Mouse (Mus musculus) heart, embryonic 13.5 days (tissue): ENCODE measurements around the gene 1700001O22Rik. TPM values are rescaled to one million over a fixed set of nuclear protein-coding genes. Genes with fewer than 3 reads are reported as not detected.

Source experiments
- ATAC-seq: fragments of 200-750 bp; cut with Nextera tagmentation; 2 replicates; pipeline ENCODE4 v1.8.0; 2017; ENCODE audit warnings: moderate TSS enrichment; ENCODE audit not compliant: insufficient number of reproducible peaks, low FRiP score, low TSS enrichment; ENCODE audit errors: extremely low read depth
- H3K27ac ChIP-seq: fragments of 300-500 bp; sonication (generic); replicated peaks from 2 replicates; pipeline ENCODE4 v1.5.1; 2015; ENCODE audit warnings: moderate library complexity, mild to moderate bottlenecking, inconsistent platforms
- H3K27me3 ChIP-seq: fragments of 300-500 bp; sonication (generic); replicated peaks from 2 replicates; pipeline ENCODE4 v1.6.1; 2015; ENCODE audit warnings: mild to moderate bottlenecking, inconsistent platforms
- H3K36me3 ChIP-seq: fragments of 300-500 bp; sonication (generic); 2 replicates; pipeline ENCODE4 v1.6.1; 2015; ENCODE audit warnings: mild to moderate bottlenecking, inconsistent platforms
- H3K4me1 ChIP-seq: fragments of 300-500 bp; sonication (generic); 2 replicates; pipeline ENCODE4 v1.6.1; 2015; ENCODE audit warnings: inconsistent platforms
- H3K4me2 ChIP-seq: fragments of 300-500 bp; sonication (generic); 2 replicates; pipeline ENCODE4 v1.6.1; 2015; ENCODE audit warnings: inconsistent platforms, mild to moderate bottlenecking, moderate library complexity
- H3K4me3 ChIP-seq: fragments of 300-500 bp; sonication (generic); 2 replicates; pipeline ENCODE4 v1.5.1; 2015; ENCODE audit warnings: moderate library complexity, mild to moderate bottlenecking, inconsistent platforms
- H3K9ac ChIP-seq: fragments of 300-500 bp; sonication (generic); 2 replicates; pipeline ENCODE4 v1.6.1; 2015; ENCODE audit warnings: inconsistent platforms, mild to moderate bottlenecking, moderate library complexity
- H3K9me3 ChIP-seq: fragments of 300-500 bp; sonication (generic); 2 replicates; pipeline ENCODE4 v1.6.1; 2016; ENCODE audit warnings: inconsistent platforms
- WGBS: fragments of 180-500 bp; shearing (Covaris S2); methylation state at CpG from one replicate; pipeline ENCODE4 v1.1.7; 2015; ENCODE audit warnings: mixed read lengths; 5-methylcytosine and 5-hydroxymethylcytosine counted together
- polyA plus RNA-seq: library from polyadenylated mRNA; unstranded; fragments of >200 nt; fragmentation: Nextera tagmentation; extraction: Ambion mirVana; gene quantifications from 2 replicates; pipeline ENCODE4 v1.2.1, GENCODE M21; 2015

Gene 1700001O22Rik
- polyA plus RNA-seq, 1 experiment from 2014 or later, result 1.7 TPM

GRCm38 (mm10) chr2:30795271-30795888, 8.1 kb downstream of the 1700001O22Rik start:
- 0 out of 2 replicates have a peak overlapping the region, but pooled peaks have one; percentile 51 for H3K27ac ChIP-seq
- H3K4me3 ChIP-seq, result peak overlapping the region; percentile 50; the same call in 1 of the 2 replicates
- H3K36me3 ChIP-seq, result no peaks in the 10 kb centered on the region
- no peaks in the 10 kb centered on the region for H3K9me3 ChIP-seq
- peaks cover 32% of the 10 kb centered on the region for H3K27me3 ChIP-seq
- H3K9ac ChIP-seq, result peak overlapping the region; percentile 69; the same call in 1 of the 2 replicates
- no peak for ATAC-seq
- peak overlapping the region; percentile 70 for H3K4me2 ChIP-seq
- 74% methylated on average over 7 of the region's 7 CpGs for WGBS
- peaks cover 28% of the 10 kb centered on the region for H3K4me1 ChIP-seq

GRCm38 (mm10) chr2:30794179-30795108, 9.0 kb downstream of the 1700001O22Rik start:
- Histone ChIP-seq H3K27ac (peak overlapping the region; percentile 61), H3K9ac (peak overlapping the region; percentile 78), H3K4me3 (peak overlapping the region; percentile 50), H3K4me2 (peak overlapping the region; percentile 70), H3K36me3 (no peaks in the 10 kb centered on the region), H3K27me3 (peaks cover 23% of the 10 kb centered on the region), H3K4me1 (peaks cover 28% of the 10 kb centered on the region), H3K9me3 (no peaks in the 10 kb centered on the region)
- peak; percentile 64; the same call in 1 of the 2 replicates for ATAC-seq
- WGBS, result 6% methylated on average over 48 of the region's 48 CpGs

GRCm38 (mm10) chr2:30792061-30792460, 11.4 kb downstream of the 1700001O22Rik start:
- H3K4me2 ChIP-seq, result no peak overlapping the region
- no peaks in the 10 kb centered on the region for H3K27me3 ChIP-seq
- H3K36me3 ChIP-seq, result no peaks in the 10 kb centered on the region
- 83% methylated on average over 7 of the region's 7 CpGs for WGBS
- no peak overlapping the region for H3K4me3 ChIP-seq
- peaks cover 31% of the 10 kb centered on the region for H3K4me1 ChIP-seq
- no peak for ATAC-seq
- no peak overlapping the region for H3K27ac ChIP-seq
- no peak overlapping the region for H3K9ac ChIP-seq
- H3K9me3 ChIP-seq, result no peaks in the 10 kb centered on the region

GRCm38 (mm10) chr2:30787466-30787865, 16.0 kb downstream of the 1700001O22Rik start:
- WGBS, result 43% methylated on average over 4 of the region's 4 CpGs
- H3K4me3 ChIP-seq, result no peak overlapping the region
- no peaks in the 10 kb centered on the region for H3K27me3 ChIP-seq
- peaks cover 31% of the 10 kb centered on the region for H3K4me1 ChIP-seq
- no peak overlapping the region for H3K4me2 ChIP-seq
- ATAC-seq, result no peak
- H3K36me3 ChIP-seq, result no peaks in the 10 kb centered on the region
- H3K27ac ChIP-seq, result no peak overlapping the region; the same call in 1 of the 2 replicates
- peak overlapping the region; percentile 59 for H3K9ac ChIP-seq
- H3K9me3 ChIP-seq, result no peaks in the 10 kb centered on the region

- peak overlapping the region; percentile 82 for H3K9ac ChIP-seq
- H3K9me3 ChIP-seq, result no peaks in the 10 kb centered on the region
- H3K36me3 ChIP-seq, result no peaks in the 10 kb centered on the region
- H3K4me3 ChIP-seq, result peak overlapping the region; percentile 50
- no peaks in the 10 kb centered on the region for H3K27me3 ChIP-seq
- 6% methylated on average over 40 of the region's 40 CpGs for WGBS
- H3K4me1 ChIP-seq, result peaks cover 40% of the 10 kb centered on the region
- ATAC-seq, result peak; percentile 73
- peak overlapping the region; percentile 72 for H3K4me2 ChIP-seq
- peak overlapping the region; percentile 89 for H3K27ac ChIP-seq
Measured at GRCm38 (mm10) chr2:30784078-30784994, 19.1 kb downstream of the 1700001O22Rik start.

GRCm38 (mm10) chr2:30783346-30783745, 20.1 kb downstream of the 1700001O22Rik start:
- H3K9me3 ChIP-seq, result no peaks in the 10 kb centered on the region
- H3K4me1 ChIP-seq, result peaks cover 47% of the 10 kb centered on the region
- H3K27ac ChIP-seq, result peak overlapping the region; percentile 89
- H3K4me3 ChIP-seq, result peak overlapping the region; percentile 50
- H3K9ac ChIP-seq, result peak overlapping the region; percentile 82
- peak; percentile 33; the same call in 1 of the 2 replicates for ATAC-seq
- H3K27me3 ChIP-seq, result no peaks in the 10 kb centered on the region
- H3K4me2 ChIP-seq, result peak overlapping the region; percentile 72
- WGBS, result under 1% methylated on average over 13 of the region's 13 CpGs
- H3K36me3 ChIP-seq, result no peaks in the 10 kb centered on the region

GRCm38 (mm10) chr2:30782312-30783290, 20.9 kb downstream of the 1700001O22Rik start:
- no peak for ATAC-seq
- Histone ChIP-seq H3K27ac (peak overlapping the region; percentile 29; the same call in 1 of the 2 replicates), H3K4me3 (peak overlapping the region; percentile 50; the same call in 1 of the 2 replicates), H3K9me3 (no peaks in the 10 kb centered on the region), H3K36me3 (no peaks in the 10 kb centered on the region), H3K27me3 (no peaks in the 10 kb centered on the region), H3K4me2 (peak overlapping the region; percentile 72), H3K4me1 (peaks cover 47% of the 10 kb centered on the region), H3K9ac (peak overlapping the region; percentile 82)
- 74% methylated on average over 8 of the region's 8 CpGs for WGBS

GRCm38 (mm10) chr2:30779241-30779640, 24.2 kb downstream of the 1700001O22Rik start:
- 0 out of 2 replicates have a peak overlapping the region, but pooled peaks have one; percentile 25 for H3K9ac ChIP-seq
- H3K27me3 ChIP-seq, result no peaks in the 10 kb centered on the region
- no peak for ATAC-seq
- no peaks in the 10 kb centered on the region for H3K9me3 ChIP-seq
- WGBS, result 11% methylated on average over 5 of the region's 5 CpGs
- H3K27ac ChIP-seq, result peak overlapping the region; percentile 17; the same call in 1 of the 2 replicates
- H3K4me2 ChIP-seq, result no peak overlapping the region
- H3K4me3 ChIP-seq, result no peak overlapping the region
- peaks cover 35% of the 10 kb centered on the region for H3K4me1 ChIP-seq
- H3K36me3 ChIP-seq, result no peaks in the 10 kb centered on the region

GRCm38 (mm10) chr2:30778235-30778634, 25.2 kb downstream of the 1700001O22Rik start:
- H3K27me3 ChIP-seq, result no peaks in the 10 kb centered on the region
- no peaks in the 10 kb centered on the region for H3K9me3 ChIP-seq
- no peaks in the 10 kb centered on the region for H3K36me3 ChIP-seq
- H3K4me3 ChIP-seq, result no peak overlapping the region
- peaks cover 35% of the 10 kb centered on the region for H3K4me1 ChIP-seq
- H3K27ac ChIP-seq, result no peak overlapping the region
- no peak for ATAC-seq
- no peak overlapping the region for H3K9ac ChIP-seq
- 75% methylated on average over 4 of the region's 4 CpGs for WGBS
- no peak overlapping the region for H3K4me2 ChIP-seq

- no peak for ATAC-seq
- Histone ChIP-seq H3K4me3 (no peak overlapping the region), H3K4me1 (peaks cover 41% of the 10 kb centered on the region), H3K36me3 (no peaks in the 10 kb centered on the region), H3K27ac (no peak overlapping the region), H3K4me2 (no peak overlapping the region), H3K27me3 (no peaks in the 10 kb centered on the region), H3K9me3 (no peaks in the 10 kb centered on the region), H3K9ac (no peak overlapping the region)
- WGBS, result 58% methylated on average over 3 of the region's 3 CpGs
Measured at GRCm38 (mm10) chr2:30777266-30777665, 26.2 kb downstream of the 1700001O22Rik start.
